Mouse (Mus musculus) right cerebral cortex, postnatal 4 days (tissue): Measurements from ENCODE around the gene Ell.
A peak's percentile ranks its signal among the peaks of the same experiment; 100 is the strongest.
"Not testable (repeated sequence)": the region's sequence is repeated elsewhere in the genome, so short reads cannot be mapped to it uniquely, and the experiment has no call there.

Experiments
- DNase-seq: peaks from one replicate; pipeline ENCODE4 v3.0.0-alpha.2; 2022

Ell gene

GRCm38 (mm10) chr8:70507027-70507393 is 32.2 kb upstream of the Ell start:
- no peak for DNase-seq

DNA sequence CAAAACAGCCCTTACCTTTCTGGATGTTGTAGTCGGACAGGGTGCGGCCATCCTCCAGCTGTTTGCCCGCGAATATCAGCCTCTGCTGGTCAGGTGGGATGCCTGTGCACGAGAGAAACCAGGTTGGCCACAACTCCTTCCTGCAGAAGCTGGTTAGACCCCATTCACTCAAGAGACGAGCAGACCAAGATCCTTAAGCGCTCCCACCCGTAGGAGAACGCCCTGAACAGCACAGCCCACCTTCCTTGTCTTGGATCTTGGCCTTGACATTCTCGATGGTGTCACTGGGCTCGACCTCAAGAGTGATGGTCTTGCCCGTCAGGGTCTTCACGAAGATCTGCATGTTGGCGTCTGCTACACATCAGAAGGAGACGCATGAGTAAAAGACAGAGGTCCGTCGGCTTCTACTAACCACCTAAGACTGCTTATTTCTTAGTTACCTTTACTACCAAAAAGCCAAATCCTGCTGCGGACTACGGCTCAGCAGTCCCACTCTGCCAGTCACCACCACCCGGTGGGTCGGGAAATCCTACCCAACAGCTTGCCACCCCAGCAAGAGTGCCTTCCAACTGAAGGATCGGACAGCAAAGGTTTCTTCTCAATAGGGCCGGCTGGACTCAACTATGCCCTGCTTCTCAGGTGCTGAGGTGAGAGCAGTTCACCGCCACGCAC is 29.8 kb upstream of the Ell start:
- DNase-seq, result no peak

DNA sequence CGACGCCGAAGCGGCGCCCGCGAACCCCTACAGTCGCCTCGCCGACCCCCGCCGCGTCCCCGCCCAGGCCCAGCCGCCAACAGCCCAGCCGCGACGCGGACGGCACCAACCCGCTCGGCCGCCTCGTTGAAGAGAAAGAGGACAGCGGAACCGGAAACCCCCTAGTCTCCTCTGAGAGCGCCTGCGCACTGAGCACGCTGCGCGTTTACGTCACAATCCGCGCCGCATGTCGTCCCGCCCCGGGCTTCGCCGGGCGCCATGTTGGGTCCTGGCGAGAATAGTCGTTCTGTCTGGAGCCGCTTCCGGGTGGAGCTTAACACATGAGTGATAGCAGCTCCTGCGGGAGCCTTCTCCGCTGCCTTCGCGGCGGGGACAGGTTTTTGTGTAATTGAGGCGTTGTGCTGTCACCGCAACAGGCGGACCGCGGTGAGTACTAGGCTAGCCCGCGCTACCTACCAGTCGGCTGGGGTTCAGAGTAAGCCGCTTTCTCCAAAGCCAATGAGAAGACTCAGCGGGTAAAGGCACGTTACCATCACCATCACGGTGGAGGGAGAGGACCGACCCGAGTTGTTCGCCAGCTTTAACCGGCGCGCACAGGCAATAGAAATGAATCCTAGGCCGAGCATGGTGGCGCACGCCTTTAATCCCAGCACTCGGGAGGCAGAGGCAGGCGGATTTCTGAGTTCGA is 28.9 kb upstream of the Ell start, which contains the start of gene Uba52:
TSS of gene Uba52 (minus strand) at position 574 of the 688 bp plus-strand sequence.
- DNase-seq, result peak; percentile 96

GRCm38 (mm10) chr8:70511174-70511573 is 28.1 kb upstream of the Ell start:
- DNase-seq, result not testable (repeated sequence)

- no peak for DNase-seq
Measured at GRCm38 (mm10) chr8:70511770-70512169, 27.5 kb upstream of the Ell start.

DNA sequence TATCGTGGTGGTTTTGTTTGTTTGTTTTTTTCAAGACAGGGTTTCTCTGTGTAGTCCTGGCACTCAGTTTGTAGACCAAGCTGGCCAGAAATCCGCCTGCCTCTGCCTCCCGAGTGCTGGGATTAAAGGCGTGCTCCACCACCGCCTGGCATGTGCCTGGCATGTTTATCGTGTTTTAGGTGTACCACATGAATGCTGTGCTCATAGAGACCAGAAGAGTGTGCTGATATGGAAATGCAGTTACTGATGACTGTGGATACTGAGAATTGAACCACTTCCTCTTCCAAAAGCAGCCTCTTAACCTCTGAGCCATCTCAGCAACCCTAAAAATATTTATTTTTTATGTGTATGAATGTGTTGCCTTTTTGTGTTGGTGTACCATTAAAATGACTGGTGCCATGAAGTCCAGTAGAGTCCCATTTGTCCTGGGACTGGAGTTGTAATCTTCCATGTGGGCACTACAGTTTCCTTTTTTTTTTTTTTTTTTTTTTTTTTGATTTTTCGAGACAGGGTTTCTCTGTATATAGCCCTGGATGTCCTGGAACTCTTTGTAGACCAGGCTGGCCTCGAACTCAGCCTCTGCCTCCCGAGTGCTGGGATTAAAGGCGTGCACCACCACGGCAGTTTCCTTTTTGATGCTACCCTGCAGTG is 26.9 kb upstream of the Ell start:
- no peak for DNase-seq

DNA sequence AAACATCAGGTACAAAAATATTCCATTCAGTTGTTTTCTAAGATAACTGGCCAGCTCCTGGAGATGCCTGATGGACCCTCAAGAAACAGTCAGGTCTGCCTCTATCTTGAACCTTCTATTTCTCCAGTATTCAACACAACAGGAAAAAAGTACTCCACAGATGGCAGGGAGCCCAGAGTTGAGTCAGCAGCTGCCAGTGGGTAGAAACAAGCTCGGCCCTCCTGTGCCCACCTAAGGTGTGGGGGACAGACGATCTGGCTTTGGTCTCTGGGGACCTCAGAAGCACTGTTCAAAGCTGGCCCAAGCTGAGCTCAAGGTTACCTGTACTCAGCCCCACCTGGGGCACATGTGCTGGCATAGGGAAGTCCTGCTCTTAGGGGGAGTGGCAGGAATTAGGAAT is 25.8 kb upstream of the Ell start:
- DNase-seq, result no peak

DNA sequence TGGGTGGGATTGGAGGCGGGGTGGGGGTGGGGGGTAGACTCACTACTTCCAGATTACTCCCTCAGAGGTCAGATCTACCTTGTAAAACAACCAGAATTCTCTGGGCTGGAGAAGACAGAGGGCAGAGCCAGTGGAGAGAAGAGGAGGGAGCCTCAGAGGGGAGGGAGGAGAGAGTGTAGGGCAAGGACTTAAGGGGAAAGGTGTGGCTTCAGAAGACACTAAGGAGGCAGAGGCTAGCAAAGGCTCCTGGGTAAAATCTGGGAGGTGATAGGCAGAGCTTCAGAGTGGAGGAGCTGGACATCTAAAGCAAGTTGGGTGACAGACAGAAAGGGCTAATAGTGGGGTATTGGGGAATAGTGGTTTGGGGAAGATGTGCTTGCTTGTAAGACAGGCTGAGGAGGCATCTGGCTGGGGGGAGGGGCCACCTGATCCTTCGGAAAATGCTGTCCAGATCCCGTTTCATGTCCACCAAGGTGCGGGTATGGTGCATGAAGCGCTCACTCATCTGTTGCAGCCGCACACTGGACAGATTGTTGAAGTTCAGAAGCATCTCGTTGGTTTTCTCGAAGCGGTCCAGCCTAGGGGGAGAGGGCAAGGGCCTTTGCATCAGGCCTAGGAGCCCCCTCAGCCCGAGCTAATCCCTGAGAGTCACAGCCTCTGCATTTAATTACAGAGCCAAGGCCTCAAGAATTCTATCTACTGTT is 21.2 kb upstream of the Ell start:
- no peak for DNase-seq

GRCm38 (mm10) chr8:70519043-70519442 is 20.2 kb upstream of the Ell start:
- DNase-seq, result no peak

GRCm38 (mm10) chr8:70519606-70520005 is 19.7 kb upstream of the Ell start:
- no peak for DNase-seq

DNA sequence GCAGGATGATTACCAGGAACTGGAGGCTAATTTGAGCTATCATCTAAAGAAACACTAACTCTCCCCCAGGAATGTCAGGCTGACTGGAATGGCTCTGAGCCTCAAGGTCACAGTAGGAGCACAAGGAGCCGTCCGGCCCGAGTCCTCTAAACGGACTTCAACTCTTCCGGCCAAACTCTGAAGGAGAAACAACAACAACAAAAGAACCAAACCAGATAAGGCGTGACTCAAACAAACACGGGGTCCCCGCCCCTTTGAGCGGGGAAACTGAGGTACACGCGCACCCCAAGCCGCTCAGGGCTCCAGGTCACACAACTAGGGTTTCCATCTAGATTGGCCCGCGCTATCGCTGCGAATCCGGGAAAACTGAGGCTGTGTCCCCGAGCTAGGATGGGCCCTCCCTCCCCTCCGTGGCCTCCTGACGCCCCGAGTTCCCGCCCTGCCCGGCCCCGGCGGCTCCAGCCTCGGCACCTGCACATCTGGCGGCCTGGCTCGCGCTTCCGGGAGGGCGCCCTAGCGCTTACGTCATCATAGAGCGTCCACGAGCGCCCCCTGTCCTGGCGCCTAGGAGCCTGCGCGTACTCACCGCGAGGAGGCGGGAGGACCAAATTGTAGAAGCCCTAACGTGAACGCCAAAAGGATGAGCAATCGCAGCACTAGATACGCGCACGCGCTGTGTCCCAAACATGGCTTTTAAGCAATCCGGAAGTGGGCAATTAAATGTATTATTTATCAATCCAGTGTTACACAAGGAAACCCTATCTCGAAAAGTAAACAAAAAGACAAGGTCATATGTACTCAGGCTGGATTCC is 16.5 kb upstream of the Ell start:
- peak; percentile 95 for DNase-seq

GRCm38 (mm10) chr8:70527111-70527511 is 12.1 kb upstream of the Ell start:
- DNase-seq, result no peak

- peak; percentile 99 for DNase-seq
Measured at GRCm38 (mm10) chr8:70527512-70528181, 11.6 kb upstream of the Ell start, which contains the start of the genes Fkbp8 and Kxd1. TSS of gene Fkbp8 (plus strand) at chr8:70527724. TSS of gene Kxd1 (minus strand) at chr8:70527956.

DNA sequence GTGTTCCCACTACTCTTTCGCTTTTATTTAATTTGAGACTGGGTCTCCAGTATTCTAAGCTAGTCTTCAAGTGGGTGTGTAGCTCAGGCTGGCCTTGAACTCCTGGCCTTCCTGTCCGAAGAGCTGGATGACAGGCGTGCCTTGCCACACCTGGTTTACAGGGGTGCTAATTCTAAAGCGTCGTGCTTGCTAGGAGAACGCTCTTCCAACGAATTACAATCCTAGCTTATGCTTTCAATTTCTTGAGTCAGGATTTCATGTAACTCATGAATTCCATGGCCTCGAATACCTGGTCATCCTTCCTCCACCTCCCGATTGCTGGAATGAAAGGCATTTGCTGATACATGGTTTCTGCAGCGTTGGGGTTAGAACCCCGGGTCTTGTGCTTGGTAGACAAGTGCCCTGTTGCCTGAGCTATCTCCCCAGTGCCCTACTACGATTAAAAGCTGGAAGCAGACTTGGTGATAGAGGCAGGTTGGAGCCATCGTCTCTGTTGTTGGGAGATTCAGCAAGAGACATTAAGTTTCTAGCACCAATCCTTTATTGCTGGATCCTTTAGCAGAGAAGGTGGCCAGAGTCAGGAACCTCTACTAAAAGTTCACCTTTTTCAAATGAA is 11.0 kb upstream of the Ell start:
- no peak for DNase-seq

DNA sequence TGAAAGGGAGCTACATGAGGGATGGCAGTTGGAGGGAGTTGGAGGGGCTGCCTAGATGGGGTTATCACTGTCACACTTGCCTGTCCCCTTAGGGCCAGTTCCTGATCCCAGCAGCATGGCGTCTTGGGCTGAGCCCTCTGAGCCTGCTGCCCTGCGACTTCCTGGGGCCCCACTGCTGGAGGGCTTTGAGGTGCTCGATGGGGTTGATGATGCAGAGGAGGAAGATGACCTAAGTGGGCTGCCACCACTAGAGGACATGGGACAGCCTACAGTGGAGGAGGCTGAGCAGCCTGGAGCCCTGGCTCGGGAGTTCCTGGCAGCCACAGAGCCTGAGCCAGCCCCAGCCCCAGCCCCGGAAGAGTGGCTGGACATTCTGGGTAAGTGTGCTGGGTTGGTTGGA is 10.0 kb upstream of the Ell start:
- no peak for DNase-seq

DNA sequence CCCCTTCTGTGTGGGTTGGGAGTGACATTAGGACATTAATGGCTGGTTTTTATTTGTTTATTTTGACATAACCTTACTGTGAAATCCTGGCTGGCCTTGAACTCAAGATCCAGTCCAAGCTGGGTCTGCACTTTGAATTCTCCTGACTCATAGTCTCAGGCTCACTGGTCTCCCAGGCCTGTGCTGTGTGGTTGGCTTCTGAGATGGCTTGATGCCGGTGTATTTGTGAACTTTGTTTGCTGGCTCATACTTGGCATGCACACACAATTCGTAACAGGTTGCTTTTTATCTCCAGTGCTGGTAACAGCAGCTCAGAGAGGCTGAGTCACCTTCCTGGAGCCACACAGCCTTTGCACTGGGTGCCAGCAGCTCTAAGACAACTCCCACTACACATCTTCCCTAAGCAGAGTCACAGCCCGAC is 9.5 kb upstream of the Ell start:
- no peak for DNase-seq

GRCm38 (mm10) chr8:70530314-70530713 is 8.9 kb upstream of the Ell start:
- no peak for DNase-seq

DNA sequence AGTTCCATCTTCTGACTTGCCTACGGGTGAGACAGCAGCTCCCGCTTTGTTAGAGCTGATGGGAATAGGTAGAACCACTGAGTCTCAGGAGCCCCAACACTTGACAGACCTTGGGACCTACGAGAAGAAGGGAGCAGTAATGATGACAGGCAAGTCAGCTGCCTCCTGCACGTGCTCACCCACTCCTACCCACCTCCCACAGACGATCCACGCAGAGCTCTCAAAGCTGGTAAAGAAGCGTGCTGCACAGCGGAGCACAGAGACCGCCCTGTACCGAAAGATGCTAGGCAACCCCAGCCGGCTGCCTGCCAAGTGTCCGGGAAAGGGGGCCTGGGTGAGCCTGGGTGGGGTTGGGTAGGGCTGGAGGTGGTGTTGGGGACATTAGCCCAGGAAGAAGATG is 5.0 kb upstream of the Ell start:
- DNase-seq, result no peak

- DNase-seq, result no peak
Measured at GRCm38 (mm10) chr8:70535221-70535620, 4.0 kb upstream of the Ell start.

GRCm38 (mm10) chr8:70535701-70536100 is 3.6 kb upstream of the Ell start:
- DNase-seq, result no peak

GRCm38 (mm10) chr8:70538024-70538579 is 1.2 kb upstream of the Ell start:
- DNase-seq, result peak; percentile 26
